Mouse (Mus musculus): ENCODE data around the gene 4933402E13Rik. TPM values are rescaled to one million over a fixed set of nuclear protein-coding genes. Genes with fewer than 3 reads are reported as not detected.

Gene 4933402E13Rik
- not detected in 2 replicates for polyA plus RNA-seq (2012; rRNA removed)

GRCm38 (mm10) chrX:62283199-62283598 lies at the start of gene 4933402E13Rik:
TSS of gene 4933402E13Rik (plus strand) at chrX:62283499.

Other genes starting within 250 kb of the 4933402E13Rik start
- not detected in 2 replicates for gene 4931400O07Rik, start 184.5 kb downstream of the 4933402E13Rik start, polyA plus RNA-seq (2012; rRNA removed)